Mouse (Mus musculus) limb, embryonic 13.5 days (tissue): ENCODE measurements at regions not wholly inside any gene's neighbourhood (a gene's known extent, or its start where the extent isn't known, plus 50 kb on each side); places are given as distances from the start of the nearest gene placed in this dataset.
A peak's percentile ranks its signal among the peaks of the same experiment; 100 is the strongest.

ENCODE experiments used
- ATAC-seq: fragments of 200-750 bp; cut with Nextera tagmentation; 2 replicates; pipeline ENCODE4 v1.8.0; 2017; ENCODE audit warnings: low read depth, moderate number of reproducible peaks, moderate TSS enrichment; ENCODE audit not compliant: low FRiP score
- H3K27ac ChIP-seq: fragments of 300-500 bp; sonication (generic); 2 replicates; pipeline ENCODE4 v1.5.1; 2015; ENCODE audit warnings: inconsistent platforms, mild to moderate bottlenecking, moderate library complexity
- H3K27me3 ChIP-seq: fragments of 300-500 bp; sonication (generic); 2 replicates; pipeline ENCODE4 v1.6.1; 2015; ENCODE audit warnings: mild to moderate bottlenecking, inconsistent platforms
- H3K36me3 ChIP-seq: fragments of 300-500 bp; sonication (generic); 2 replicates; pipeline ENCODE4 v1.6.1; 2015; ENCODE audit warnings: inconsistent platforms, mild to moderate bottlenecking, moderate library complexity
- H3K4me1 ChIP-seq: fragments of 300-500 bp; sonication (generic); 2 replicates; pipeline ENCODE4 v1.6.1; 2015; ENCODE audit warnings: inconsistent platforms
- H3K4me2 ChIP-seq: fragments of 300-500 bp; sonication (generic); replicated peaks from 2 replicates; pipeline ENCODE4 v1.6.1; 2015; ENCODE audit warnings: inconsistent platforms, mild to moderate bottlenecking, moderate library complexity
- H3K4me3 ChIP-seq: fragments of 300-500 bp; sonication (generic); 2 replicates; pipeline ENCODE4 v1.5.1; 2015; ENCODE audit warnings: moderate library complexity, mild to moderate bottlenecking, inconsistent platforms
- H3K9ac ChIP-seq: fragments of 300-500 bp; sonication (generic); 2 replicates; pipeline ENCODE4 v1.6.1; 2015; ENCODE audit warnings: mild to moderate bottlenecking, inconsistent platforms
- H3K9me3 ChIP-seq: fragments of 300-500 bp; sonication (generic); 2 replicates; pipeline ENCODE4 v1.6.1; 2016; ENCODE audit warnings: inconsistent platforms
- WGBS: fragments of 180-500 bp; shearing (Covaris S2); methylation state at CpG from one replicate; pipeline ENCODE4 v1.1.7; 2015; 5-methylcytosine and 5-hydroxymethylcytosine counted together

DNA sequence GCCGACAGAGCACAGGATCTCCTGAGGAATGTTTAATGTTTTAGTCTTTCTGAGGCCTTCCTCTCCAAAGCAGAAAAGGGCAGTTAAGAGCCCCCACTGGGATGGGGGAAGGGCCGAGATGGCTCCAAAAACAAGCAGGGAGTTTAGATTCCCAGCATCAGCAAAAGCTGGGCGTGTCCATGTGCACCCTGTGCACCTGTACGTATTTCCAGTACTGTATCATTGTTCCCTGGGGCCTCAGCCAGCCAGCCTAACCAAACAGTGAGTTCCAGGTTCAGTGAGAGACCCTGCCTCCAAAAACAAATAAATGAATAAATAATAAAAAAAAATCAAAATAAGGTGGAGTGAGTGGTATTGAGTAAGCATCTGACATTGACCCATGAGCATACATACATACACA is 50.8 kb upstream of the Olfm1 start:
- no peaks in the 10 kb centered on the region for H3K27me3 ChIP-seq
- no peaks in the 10 kb centered on the region for H3K9me3 ChIP-seq
- no peak overlapping the region for H3K27ac ChIP-seq
- H3K4me2 ChIP-seq: no peak overlapping the region
- H3K9ac ChIP-seq: no peak overlapping the region
- 32% methylated on average over 4 of the region's 4 CpGs for WGBS
- no peaks in the 10 kb centered on the region for H3K36me3 ChIP-seq
- no peak overlapping the region for H3K4me3 ChIP-seq
- peaks cover 20% of the 10 kb centered on the region for H3K4me1 ChIP-seq
- no peak for ATAC-seq

DNA sequence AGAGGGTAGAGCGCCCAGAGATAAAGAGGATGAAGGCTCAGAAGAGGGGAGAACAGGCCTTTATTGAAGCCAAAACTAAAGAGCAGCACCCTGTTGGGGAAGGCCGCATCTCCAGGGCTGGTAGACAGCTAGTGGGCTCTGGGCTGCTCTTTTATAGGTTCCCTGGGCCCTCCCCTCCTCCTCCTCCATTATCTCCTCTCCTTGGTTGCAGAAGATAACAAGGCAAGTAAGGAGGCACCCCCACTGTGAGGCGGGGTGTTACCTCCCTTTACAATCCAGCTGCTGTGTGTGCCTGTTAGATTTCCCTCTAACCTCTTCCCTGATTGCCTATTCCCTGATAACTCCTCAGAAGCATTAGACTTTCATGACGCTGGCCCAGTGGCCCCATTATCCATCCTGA is 51.2 kb upstream of the Olfm1 start:
- Histone ChIP-seq H3K27ac (no peak overlapping the region), H3K4me2 (no peak overlapping the region), H3K4me1 (peaks cover 20% of the 10 kb centered on the region), H3K27me3 (no peaks in the 10 kb centered on the region), H3K9me3 (no peaks in the 10 kb centered on the region), H3K9ac (no peak overlapping the region), H3K36me3 (no peaks in the 10 kb centered on the region), H3K4me3 (no peak overlapping the region)
- 32% methylated on average over 4 of the region's 4 CpGs for WGBS
- ATAC-seq: no peak

DNA sequence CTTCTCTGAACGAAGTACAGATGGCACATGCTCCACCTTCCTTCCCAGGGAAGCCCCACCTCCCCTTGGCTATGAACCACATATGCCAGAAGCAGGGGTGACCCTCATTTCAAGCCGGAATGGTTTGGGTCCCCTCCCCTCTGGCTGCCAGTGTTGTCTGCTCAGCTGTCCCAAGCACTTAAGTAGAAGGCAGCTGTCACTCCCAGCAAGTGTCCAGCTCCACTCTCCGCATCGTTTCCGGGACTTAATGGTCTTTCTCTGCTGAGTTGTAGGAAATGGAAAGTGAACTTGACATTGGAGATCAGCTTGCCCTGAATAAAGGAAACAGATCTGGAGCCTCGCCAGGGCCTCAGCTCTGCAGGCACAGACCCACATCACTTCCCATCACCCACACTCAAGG is 53.9 kb upstream of the Fcnb start:
- 29% methylated on average over 6 of the region's 6 CpGs for WGBS
- no peak overlapping the region for H3K4me3 ChIP-seq
- H3K36me3 ChIP-seq: no peaks in the 10 kb centered on the region
- no peak overlapping the region for H3K9ac ChIP-seq
- H3K4me2 ChIP-seq: no peak overlapping the region
- H3K27me3 ChIP-seq: no peaks in the 10 kb centered on the region
- peak; percentile 54; the same call in 1 of the 2 replicates for ATAC-seq
- peaks cover 20% of the 10 kb centered on the region for H3K4me1 ChIP-seq
- H3K27ac ChIP-seq: no peak overlapping the region
- H3K9me3 ChIP-seq: no peaks in the 10 kb centered on the region

GRCm38 (mm10) chr2:28134605-28135004 is 49.9 kb upstream of the Fcnb start:
- H3K9ac ChIP-seq: no peak overlapping the region
- WGBS: 86% methylated on average over 1 of the region's 1 CpGs
- ATAC-seq: no peak
- H3K9me3 ChIP-seq: no peaks in the 10 kb centered on the region
- H3K27ac ChIP-seq: no peak overlapping the region
- H3K4me2 ChIP-seq: no peak overlapping the region
- H3K4me1 ChIP-seq: peaks cover 20% of the 10 kb centered on the region
- H3K36me3 ChIP-seq: no peaks in the 10 kb centered on the region
- H3K27me3 ChIP-seq: no peaks in the 10 kb centered on the region
- no peak overlapping the region for H3K4me3 ChIP-seq
